Mouse (Mus musculus): ENCODE measurements around the gene Olfr1129. TPM values are rescaled to one million over a fixed set of nuclear protein-coding genes. Genes with fewer than 3 reads are reported as not detected.

The Olfr1129 gene
- polyA plus RNA-seq (2012; rRNA removed), result not detected in 2 replicates

DNA sequence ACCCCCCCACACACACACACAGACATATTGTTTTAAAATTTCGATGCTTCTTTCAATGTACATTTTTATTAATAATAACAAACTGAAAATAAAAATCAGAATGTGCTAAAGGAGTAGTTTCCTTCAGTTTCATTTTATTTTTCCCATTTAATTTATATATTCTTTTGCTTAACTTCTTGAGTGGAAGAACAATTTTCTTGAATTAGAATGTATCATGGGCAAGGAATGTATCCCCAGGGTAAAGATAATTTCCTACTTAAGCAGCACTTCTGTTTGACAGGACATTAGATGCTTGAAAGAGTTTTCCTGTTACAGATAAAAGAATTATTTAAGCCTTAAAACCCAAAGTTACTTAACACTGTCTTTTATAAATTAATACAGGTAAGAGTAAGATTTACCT, at the start of gene Olfr1129:
TSS of gene Olfr1129 (plus strand) at position 301 of the 400 bp plus-strand sequence.

DNA sequence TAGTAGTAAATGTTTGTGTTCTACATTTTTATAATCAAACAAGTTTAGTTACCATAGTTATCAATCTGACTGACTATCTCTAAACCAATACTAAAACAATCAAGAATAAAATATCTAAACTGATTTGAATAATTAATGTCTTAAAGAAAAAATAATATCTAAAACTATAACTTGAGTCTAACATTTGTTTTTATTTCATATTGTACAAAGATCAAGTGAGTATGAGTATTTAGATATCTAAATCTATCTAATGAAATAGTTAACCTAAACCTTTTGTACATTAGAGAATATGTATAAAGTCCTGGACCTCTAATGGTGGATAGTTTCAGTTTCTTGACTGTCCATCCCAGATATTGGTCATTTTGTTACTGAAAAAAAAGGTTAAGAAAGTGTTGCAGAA, 42.2 kb upstream of the Olfr1129 start, which contains the start of gene Olfr153:
TSS of gene Olfr153 (plus strand) at position 301 of the 400 bp plus-strand sequence.

DNA sequence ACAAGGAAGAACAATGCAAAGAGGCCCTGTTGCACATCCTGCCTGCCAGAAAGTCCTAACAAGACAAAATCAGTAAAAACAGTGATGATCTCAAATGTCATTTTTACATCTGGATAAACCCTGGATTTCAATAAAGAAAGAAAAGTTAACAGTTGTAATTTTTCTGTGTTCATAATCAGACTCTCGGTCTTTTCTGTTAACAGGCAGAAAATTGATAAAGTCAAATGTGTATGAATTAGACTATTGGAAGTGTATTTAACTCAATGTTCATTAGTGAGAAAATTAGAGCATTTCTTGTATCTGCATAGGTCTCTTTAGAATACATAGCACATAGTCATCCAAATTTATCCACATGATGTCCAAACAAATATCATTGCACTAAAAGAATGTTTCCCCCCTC, 28.3 kb upstream of the Olfr1129 start, which contains the start of gene Olfr1128:
TSS of gene Olfr1128 (minus strand) at position 101 of the 400 bp plus-strand sequence.

DNA sequence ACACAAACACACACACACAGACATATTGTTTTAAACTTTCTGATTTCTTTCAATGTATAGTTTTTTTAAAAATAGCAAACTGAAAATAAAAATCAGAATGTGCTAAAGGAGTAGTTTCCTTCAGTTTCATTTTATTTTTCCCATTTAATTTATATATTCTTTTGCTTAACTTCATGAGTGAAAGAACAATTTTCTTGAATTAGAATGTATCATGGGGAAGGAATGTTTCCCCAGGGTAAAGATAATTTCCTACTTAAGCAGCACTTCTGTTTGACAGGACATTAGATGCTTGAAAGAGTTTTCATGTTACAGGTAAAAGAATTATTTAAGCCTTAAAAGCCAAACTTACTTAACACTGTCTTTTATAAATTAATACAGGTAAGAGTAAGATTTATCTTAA, 32.2 kb downstream of the Olfr1129 start, which contains the start of gene Olfr1130:
TSS of gene Olfr1130 (plus strand) at position 301 of the 400 bp plus-strand sequence.

DNA sequence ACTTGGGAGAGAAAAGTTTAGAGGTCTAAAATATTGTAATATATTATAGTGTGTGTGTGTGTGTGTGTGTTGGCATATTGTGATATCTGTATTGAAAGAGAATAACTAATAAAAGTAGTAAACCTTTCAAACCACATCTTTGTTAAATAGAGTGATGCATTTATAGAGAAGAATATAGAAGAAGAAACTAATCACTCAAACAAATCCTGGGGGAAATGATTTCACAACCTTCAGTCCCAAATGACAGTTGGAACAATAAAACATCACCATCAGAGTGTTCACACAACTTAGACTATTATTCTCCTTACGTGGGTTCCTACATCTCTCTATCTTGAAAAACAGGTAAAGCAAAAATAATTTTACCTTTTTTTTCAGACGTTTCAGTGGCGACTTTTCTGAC, 53.1 kb downstream of the Olfr1129 start, which contains the start of gene Olfr1131:
TSS of gene Olfr1131 (plus strand) at position 301 of the 400 bp plus-strand sequence.

Other genes starting within 250 kb of the Olfr1129 start
- gene Olfr1120, start 219.1 kb upstream of the Olfr1129 start, polyA plus RNA-seq (2012; rRNA removed), result not detected in 2 replicates
- gene Olfr1121, start 204.0 kb upstream of the Olfr1129 start, polyA plus RNA-seq (2012; rRNA removed), result not detected in 2 replicates
- gene Olfr1122, start 188.1 kb upstream of the Olfr1129 start, polyA plus RNA-seq (2012; rRNA removed), result not detected in 2 replicates
- gene Olfr1123, start 157.3 kb upstream of the Olfr1129 start, polyA plus RNA-seq (2012; rRNA removed), result not detected in 2 replicates
- not detected in 2 replicates for gene Olfr1124, start 143.6 kb upstream of the Olfr1129 start, polyA plus RNA-seq (2012; rRNA removed)
- not detected in 2 replicates for gene Olfr1126, start 119.9 kb upstream of the Olfr1129 start, polyA plus RNA-seq (2012; rRNA removed)
- not detected in 2 replicates for gene Pramel7, start 76.8 kb upstream of the Olfr1129 start, polyA plus RNA-seq (2012; rRNA removed)
- not detected in 2 replicates for gene Pramel6, start 67.3 kb upstream of the Olfr1129 start, polyA plus RNA-seq (2012; rRNA removed)
- not detected in 2 replicates for gene Olfr153, start 42.1 kb upstream of the Olfr1129 start, polyA plus RNA-seq (2012; rRNA removed)
- not detected in 2 replicates for gene Olfr1128, start 28.4 kb upstream of the Olfr1129 start, polyA plus RNA-seq (2012; rRNA removed)
- not detected in 2 replicates for gene Olfr1130, start 32.3 kb downstream of the Olfr1129 start, polyA plus RNA-seq (2012; rRNA removed)
- not detected in 2 replicates for gene Olfr1131, start 53.2 kb downstream of the Olfr1129 start, polyA plus RNA-seq (2012; rRNA removed)
- gene Olfr1132, start 63.6 kb downstream of the Olfr1129 start, polyA plus RNA-seq (2012; rRNA removed), result not detected in 2 replicates
- not detected in 2 replicates for gene Olfr1133, start 73.5 kb downstream of the Olfr1129 start, polyA plus RNA-seq (2012; rRNA removed)
- not detected in 2 replicates for gene Olfr1134, start 84.6 kb downstream of the Olfr1129 start, polyA plus RNA-seq (2012; rRNA removed)
- not detected in 2 replicates for gene Olfr1135, start 99.8 kb downstream of the Olfr1129 start, polyA plus RNA-seq (2012; rRNA removed)
- gene Olfr1136, start 120.0 kb downstream of the Olfr1129 start, polyA plus RNA-seq (2012; rRNA removed), result not detected in 2 replicates
- not detected in 2 replicates for gene Olfr1137, start 139.3 kb downstream of the Olfr1129 start, polyA plus RNA-seq (2012; rRNA removed)
- gene Olfr1138, start 166.1 kb downstream of the Olfr1129 start, polyA plus RNA-seq (2012; rRNA removed), result not detected in 2 replicates
- not detected in 2 replicates for gene Olfr1140, start 169.8 kb downstream of the Olfr1129 start, polyA plus RNA-seq (2012; rRNA removed)
- gene Olfr1141, start 180.1 kb downstream of the Olfr1129 start, polyA plus RNA-seq (2012; rRNA removed), result not detected in 2 replicates
- not detected in 2 replicates for gene Olfr152, start 205.6 kb downstream of the Olfr1129 start, polyA plus RNA-seq (2012; rRNA removed)
- not detected in 2 replicates for gene Olfr1143, start 226.7 kb downstream of the Olfr1129 start, polyA plus RNA-seq (2012; rRNA removed)
- gene Olfr1145, start 235.9 kb downstream of the Olfr1129 start, polyA plus RNA-seq (2012; rRNA removed), result not detected in 2 replicates